Mouse (Mus musculus): ENCODE data around the gene Ssbp1. TPM values are rescaled to one million over a fixed set of nuclear protein-coding genes. Genes with fewer than 3 reads are reported as not detected.
A peak's percentile ranks its signal among the peaks of the same experiment; 100 is the strongest.

The Ssbp1 gene
- polyA plus RNA-seq, 1 experiment: 19.4 TPM

DNA sequence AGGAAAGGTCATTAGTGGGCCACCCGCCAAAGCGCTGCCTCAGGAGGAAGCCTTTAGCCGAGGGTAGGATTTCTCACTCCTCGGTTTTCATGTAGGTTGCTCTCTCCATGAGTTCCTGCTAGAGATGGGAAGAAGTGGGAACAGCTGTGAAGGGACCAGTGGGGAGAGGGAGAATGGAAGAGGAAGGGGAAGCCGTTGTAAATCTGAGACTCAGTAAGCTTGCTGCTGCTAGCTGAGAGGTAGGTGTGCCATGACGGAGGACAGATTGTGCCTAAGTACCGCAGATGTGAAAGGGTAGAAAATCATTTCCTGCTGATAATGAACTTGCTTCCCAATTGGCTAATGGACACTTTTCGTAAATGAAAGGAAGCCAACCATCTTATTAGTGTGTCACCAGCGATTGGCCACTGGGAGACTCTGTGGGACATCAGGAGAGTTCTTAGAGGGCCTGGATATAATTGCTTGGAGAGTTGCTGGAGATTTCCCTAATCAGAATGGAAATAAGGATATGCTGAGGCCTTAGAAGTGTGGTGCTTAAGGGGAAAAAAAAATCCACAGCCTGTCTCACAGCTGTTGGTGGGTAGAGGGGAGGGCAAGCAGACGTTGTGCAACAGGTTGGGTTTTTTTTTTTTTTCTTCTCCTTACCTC lies 27.7 kb upstream of the Ssbp1 start:
- TF ChIP-seq CTCF (IDR thresholded peaks at IDR 0.05; ENCODE audit: borderline replicate concordance, control insufficient read depth, extremely low read depth, insufficient read depth, low read length, poor library complexity): no peak
- TF ChIP-seq POLR2A (IDR thresholded peaks at IDR 0.05; ENCODE audit: control insufficient read depth, extremely low read depth, insufficient read depth, low read length, poor library complexity): no peak

DNA sequence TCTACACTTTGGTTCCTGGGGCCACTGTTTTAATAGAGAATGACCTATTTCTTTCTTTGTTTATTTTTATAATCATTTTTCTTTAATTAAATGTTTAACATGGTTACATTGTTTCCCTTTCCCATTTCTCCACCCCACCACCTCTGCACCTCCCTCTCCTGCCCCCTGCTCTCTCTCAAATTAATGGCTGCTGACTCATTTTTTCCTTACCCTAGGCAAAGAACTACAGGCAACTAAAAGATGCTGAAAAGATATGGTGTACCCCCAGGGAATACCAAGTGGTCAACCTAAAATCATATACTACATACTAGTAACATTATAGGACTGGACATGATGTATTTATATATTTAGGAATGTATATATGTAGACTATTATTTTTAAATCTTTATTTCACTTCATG lies 22.5 kb upstream of the Ssbp1 start:
- Histone ChIP-seq H3K27ac (ENCODE audit: control insufficient read depth, insufficient read depth, low read length) (no peak overlapping the region), H3K36me3 (ENCODE audit: control insufficient read depth, insufficient read depth, low read length) (no peaks in the 10 kb centered on the region), H3K4me3 (ENCODE audit: control insufficient read depth, insufficient read depth, low read length) (no peak overlapping the region), H3K4me1 (replicated peaks; ENCODE audit: control insufficient read depth, insufficient read depth, low read length) (no peaks in the 10 kb centered on the region), H3K27me3 (ENCODE audit: control insufficient read depth, insufficient read depth, low read length) (no peaks in the 10 kb centered on the region)
- DNase-seq: no peak
- TF ChIP-seq POLR2A (IDR thresholded peaks at IDR 0.05; ENCODE audit: control insufficient read depth, extremely low read depth, insufficient read depth, low read length, poor library complexity) (no peak), CTCF (IDR thresholded peaks at IDR 0.05; ENCODE audit: borderline replicate concordance, control insufficient read depth, extremely low read depth, insufficient read depth, low read length, poor library complexity) (no peak)

More for the DNA sequence above, 27.7 kb upstream of the Ssbp1 start:
- H3K4me1 ChIP-seq (replicated peaks; ENCODE audit: control insufficient read depth, insufficient read depth, low read length): peaks cover 2% of the 10 kb centered on the region
- H3K27ac ChIP-seq (ENCODE audit: control insufficient read depth, insufficient read depth, low read length): no peak overlapping the region
- no peak overlapping the region for H3K4me3 ChIP-seq (ENCODE audit: control insufficient read depth, insufficient read depth, low read length)
- whole genome bisulfite sequencing: 40% methylated on average over 10 of the region's 10 CpGs
- no peaks in the 10 kb centered on the region for H3K36me3 ChIP-seq (ENCODE audit: control insufficient read depth, insufficient read depth, low read length)
- no peaks in the 10 kb centered on the region for H3K27me3 ChIP-seq (ENCODE audit: control insufficient read depth, insufficient read depth, low read length)
- no peak for DNase-seq

DNA sequence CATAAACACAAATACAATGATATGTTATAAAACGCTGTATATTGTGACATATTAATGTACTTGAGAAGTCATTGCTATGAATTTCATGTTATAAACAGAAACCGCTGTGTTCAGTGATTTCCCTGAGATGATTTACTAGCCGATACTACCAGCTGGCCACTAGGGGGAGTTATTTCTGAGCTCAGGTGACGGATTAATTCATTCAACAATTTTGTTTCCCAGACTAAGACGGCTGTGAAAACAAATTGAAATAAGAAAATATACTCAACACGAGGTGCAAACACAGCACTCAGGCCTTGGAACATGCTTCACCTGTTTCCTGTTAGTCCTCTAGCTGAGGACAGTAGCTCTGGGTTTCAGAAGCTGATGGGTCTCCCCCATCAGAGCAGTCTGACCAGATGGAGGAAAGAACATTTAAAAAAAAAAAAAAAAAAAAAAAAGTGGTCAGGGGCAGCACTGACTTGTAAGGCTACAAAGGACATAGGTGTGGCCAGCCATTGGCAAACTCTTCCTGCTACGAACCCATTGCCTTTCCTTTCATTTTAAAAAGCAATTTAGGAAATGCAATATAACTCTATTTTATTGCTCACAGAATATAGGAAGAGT lies 16.6 kb upstream of the Ssbp1 start:
- H3K36me3 ChIP-seq (ENCODE audit: control insufficient read depth, insufficient read depth, low read length): no peaks in the 10 kb centered on the region
- 21% methylated on average over 7 of the region's 7 CpGs for WGBS
- DNase-seq: no peak
- no peak overlapping the region for H3K27ac ChIP-seq (ENCODE audit: control insufficient read depth, insufficient read depth, low read length)
- TF ChIP-seq POLR2A (IDR thresholded peaks at IDR 0.05; ENCODE audit: control insufficient read depth, extremely low read depth, insufficient read depth, low read length, poor library complexity) (no peak), CTCF (IDR thresholded peaks at IDR 0.05; ENCODE audit: borderline replicate concordance, control insufficient read depth, extremely low read depth, insufficient read depth, low read length, poor library complexity) (no peak)
- no peak overlapping the region for H3K4me3 ChIP-seq (ENCODE audit: control insufficient read depth, insufficient read depth, low read length)
- H3K4me1 ChIP-seq (replicated peaks; ENCODE audit: control insufficient read depth, insufficient read depth, low read length): no peaks in the 10 kb centered on the region
- H3K27me3 ChIP-seq (ENCODE audit: control insufficient read depth, insufficient read depth, low read length): no peaks in the 10 kb centered on the region

DNA sequence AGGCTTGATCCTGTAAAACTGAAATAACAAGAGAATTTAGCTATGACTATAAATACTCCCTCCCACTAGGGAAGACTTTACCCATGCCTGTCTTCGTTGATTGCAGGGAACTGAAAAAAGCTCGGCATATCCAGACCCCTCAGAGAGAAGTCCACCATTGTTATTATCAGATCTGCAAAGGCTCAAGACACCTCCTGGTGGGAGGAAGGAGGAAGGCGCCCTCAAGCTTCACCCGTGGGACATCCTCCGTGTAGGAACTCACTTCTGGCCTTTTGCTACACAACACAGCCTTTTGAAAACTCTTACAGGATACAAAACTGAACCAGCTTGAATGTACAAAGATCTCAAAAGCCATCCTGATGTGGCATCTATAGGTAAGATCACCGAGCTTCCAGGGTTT lies 5.4 kb upstream of the Ssbp1 start:
- no peak overlapping the region for H3K27ac ChIP-seq (ENCODE audit: control insufficient read depth, insufficient read depth, low read length)
- no peak overlapping the region for H3K4me3 ChIP-seq (ENCODE audit: control insufficient read depth, insufficient read depth, low read length)
- peak; percentile 11 for DNase-seq
- WGBS: 60% methylated on average over 6 of the region's 6 CpGs
- H3K27me3 ChIP-seq (ENCODE audit: control insufficient read depth, insufficient read depth, low read length): no peaks in the 10 kb centered on the region
- TF ChIP-seq CTCF (IDR thresholded peaks at IDR 0.05; ENCODE audit: borderline replicate concordance, control insufficient read depth, extremely low read depth, insufficient read depth, low read length, poor library complexity) (no peak), POLR2A (IDR thresholded peaks at IDR 0.05; ENCODE audit: control insufficient read depth, extremely low read depth, insufficient read depth, low read length, poor library complexity) (no peak)
- H3K4me1 ChIP-seq (replicated peaks; ENCODE audit: control insufficient read depth, insufficient read depth, low read length): no peaks in the 10 kb centered on the region
- no peaks in the 10 kb centered on the region for H3K36me3 ChIP-seq (ENCODE audit: control insufficient read depth, insufficient read depth, low read length)

DNA sequence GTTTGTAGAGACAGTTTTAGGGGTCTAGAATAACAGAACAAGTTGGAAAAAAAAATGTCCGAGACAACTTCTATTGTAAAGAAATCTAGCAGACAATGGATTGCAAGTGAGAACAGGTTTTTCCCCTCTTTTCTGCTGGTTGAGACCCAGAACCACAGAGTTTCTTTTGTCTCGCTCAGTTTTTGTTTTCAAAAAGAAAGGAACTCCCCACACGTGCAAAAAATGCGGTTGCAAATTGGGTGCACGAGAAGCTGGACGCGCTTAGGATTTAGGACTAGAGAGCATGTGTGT lies 513 bp downstream of the Ssbp1 start:
- Histone ChIP-seq H3K36me3 (ENCODE audit: control insufficient read depth, insufficient read depth, low read length) (peaks cover 18% of the 10 kb centered on the region), H3K4me3 (ENCODE audit: control insufficient read depth, insufficient read depth, low read length) (peak overlapping the region; percentile 91), H3K27me3 (ENCODE audit: control insufficient read depth, insufficient read depth, low read length) (no peaks in the 10 kb centered on the region), H3K27ac (ENCODE audit: control insufficient read depth, insufficient read depth, low read length) (peak overlapping the region; percentile 56), H3K4me1 (replicated peaks; ENCODE audit: control insufficient read depth, insufficient read depth, low read length) (peaks cover 3% of the 10 kb centered on the region)
- TF ChIP-seq CTCF (IDR thresholded peaks at IDR 0.05; ENCODE audit: borderline replicate concordance, control insufficient read depth, extremely low read depth, insufficient read depth, low read length, poor library complexity): no peak
- TF ChIP-seq POLR2A (IDR thresholded peaks at IDR 0.05; ENCODE audit: control insufficient read depth, extremely low read depth, insufficient read depth, low read length, poor library complexity): no peak
- WGBS: 0% methylated on average over 7 of the region's 7 CpGs
- DNase-seq: peak; percentile 3

DNA sequence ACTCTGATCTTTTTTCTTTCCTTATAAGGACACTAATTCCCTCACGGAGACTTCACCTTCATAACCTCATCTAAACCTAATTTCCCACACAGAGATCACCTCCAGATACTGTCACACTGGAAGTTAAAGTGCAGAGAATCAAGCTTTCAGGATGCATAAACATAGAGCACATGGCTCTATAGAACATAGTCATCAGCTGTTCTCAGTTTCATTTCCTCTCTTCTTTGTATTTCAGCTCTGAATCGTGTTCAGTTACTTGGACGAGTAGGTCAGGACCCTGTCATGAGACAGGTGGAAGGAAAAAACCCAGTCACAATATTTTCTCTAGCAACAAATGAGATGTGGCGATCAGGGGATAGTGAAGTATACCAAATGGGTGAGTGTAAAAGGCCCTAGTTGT lies 5.0 kb downstream of the Ssbp1 start:
- no peak for DNase-seq
- H3K4me1 ChIP-seq (replicated peaks; ENCODE audit: control insufficient read depth, insufficient read depth, low read length): peaks cover 3% of the 10 kb centered on the region
- H3K27me3 ChIP-seq (ENCODE audit: control insufficient read depth, insufficient read depth, low read length): no peaks in the 10 kb centered on the region
- H3K4me3 ChIP-seq (ENCODE audit: control insufficient read depth, insufficient read depth, low read length): no peak overlapping the region
- H3K27ac ChIP-seq (ENCODE audit: control insufficient read depth, insufficient read depth, low read length): no peak overlapping the region
- H3K36me3 ChIP-seq (ENCODE audit: control insufficient read depth, insufficient read depth, low read length): peaks cover 35% of the 10 kb centered on the region
- no peak for TF ChIP-seq CTCF (IDR thresholded peaks at IDR 0.05; ENCODE audit: borderline replicate concordance, control insufficient read depth, extremely low read depth, insufficient read depth, low read length, poor library complexity)
- no peak for TF ChIP-seq POLR2A (IDR thresholded peaks at IDR 0.05; ENCODE audit: control insufficient read depth, extremely low read depth, insufficient read depth, low read length, poor library complexity)
- 85% methylated on average over 4 of the region's 4 CpGs for WGBS

Data from thymus, adult 2 months (tissue).